Mouse (Mus musculus): ENCODE data around the gene Cpeb3. TPM values are rescaled to one million over a fixed set of nuclear protein-coding genes. Genes with fewer than 3 reads are reported as not detected.

Gene Cpeb3
- total RNA-seq, 1 experiment from 2014 or later: 0.40 TPM

GRCm38 (mm10) chr19:37026408-37026807 lies 182.0 kb downstream of the Cpeb3 start:
- no peak for ATAC-seq (replicated peaks in 1 of 2; ENCODE audit: insufficient read depth in 1 of 2, low FRiP score in 2 of 2, low TSS enrichment in 1 of 2, low read depth in 1 of 2, poor library complexity in 2 of 2, severe bottlenecking in 2 of 2)

GRCm38 (mm10) chr19:37025839-37026319 lies 182.5 kb downstream of the Cpeb3 start:
- ATAC-seq (replicated peaks in 1 of 2; ENCODE audit: insufficient read depth in 1 of 2, low FRiP score in 2 of 2, low TSS enrichment in 1 of 2, low read depth in 1 of 2, poor library complexity in 2 of 2, severe bottlenecking in 2 of 2): no peak

- no peak for ATAC-seq (replicated peaks in 1 of 2; ENCODE audit: insufficient read depth in 1 of 2, low FRiP score in 2 of 2, low TSS enrichment in 1 of 2, low read depth in 1 of 2, poor library complexity in 2 of 2, severe bottlenecking in 2 of 2)
These were observed 186.3 kb downstream of the Cpeb3 start for GRCm38 (mm10) chr19:37022146-37022545.

DNA sequence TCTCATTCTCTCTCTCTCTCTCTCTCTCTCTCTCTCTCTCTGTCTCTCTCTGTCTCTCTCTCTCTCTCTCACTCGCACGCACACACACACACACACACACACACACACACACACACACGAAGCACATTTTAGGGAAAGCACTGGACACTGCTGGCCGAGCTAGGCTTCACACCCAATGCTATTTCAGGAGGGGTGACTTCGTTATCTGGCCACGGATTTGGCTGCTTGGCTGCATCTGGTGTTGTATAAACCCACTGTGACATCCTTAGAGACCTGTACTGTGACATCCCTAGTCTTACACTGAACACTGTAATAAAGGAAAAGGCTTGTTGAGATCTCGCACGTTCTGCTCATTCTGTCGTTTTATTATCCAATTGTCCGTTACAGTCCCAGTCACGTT lies 187.4 kb downstream of the Cpeb3 start:
- ATAC-seq (replicated peaks in 1 of 2; ENCODE audit: insufficient read depth in 1 of 2, low FRiP score in 2 of 2, low TSS enrichment in 1 of 2, low read depth in 1 of 2, poor library complexity in 2 of 2, severe bottlenecking in 2 of 2): no peak

DNA sequence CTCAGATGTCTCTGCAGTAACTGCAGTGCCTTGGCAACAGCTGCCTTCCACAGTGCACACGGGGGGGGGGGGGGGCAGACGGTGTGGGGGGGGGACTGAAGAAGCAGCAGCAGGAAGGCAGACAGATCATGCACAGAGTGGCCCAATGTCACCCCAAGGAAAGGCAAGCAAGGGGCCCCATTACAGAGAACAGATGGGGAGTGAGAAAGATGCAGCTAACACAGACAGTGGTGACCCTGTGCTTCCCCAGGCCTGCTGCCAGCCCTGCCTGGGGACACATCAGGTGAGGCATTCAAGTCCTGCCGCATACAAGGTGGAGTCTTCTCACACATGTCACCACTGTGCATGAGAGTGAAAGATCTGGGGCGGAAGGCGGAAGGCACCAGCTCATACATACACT lies 187.9 kb downstream of the Cpeb3 start:
- no peak for ATAC-seq (replicated peaks in 1 of 2; ENCODE audit: insufficient read depth in 1 of 2, low FRiP score in 2 of 2, low TSS enrichment in 1 of 2, low read depth in 1 of 2, poor library complexity in 2 of 2, severe bottlenecking in 2 of 2)

DNA sequence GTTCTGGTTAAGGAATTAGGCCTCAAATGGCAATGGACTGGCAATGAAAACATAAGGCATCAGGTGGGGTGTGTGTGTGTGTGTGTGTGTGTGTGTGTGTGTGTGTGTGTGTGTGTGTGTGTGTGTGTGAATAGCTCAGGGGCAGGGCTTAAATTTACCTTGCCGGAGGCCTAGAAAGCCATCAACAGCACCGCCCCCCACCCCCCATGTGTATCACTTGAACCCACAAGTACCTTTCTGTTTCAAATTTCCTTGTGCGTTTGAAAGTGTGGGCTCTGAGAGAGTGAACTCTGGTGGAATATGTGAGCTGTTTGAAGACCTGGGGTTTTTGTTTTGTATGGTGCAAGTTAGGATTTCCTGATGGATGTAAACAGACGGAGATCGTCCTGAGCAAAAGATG lies 189.5 kb downstream of the Cpeb3 start:
- no peak for ATAC-seq (replicated peaks in 1 of 2; ENCODE audit: insufficient read depth in 1 of 2, low FRiP score in 2 of 2, low TSS enrichment in 1 of 2, low read depth in 1 of 2, poor library complexity in 2 of 2, severe bottlenecking in 2 of 2)

GRCm38 (mm10) chr19:37018411-37018810 lies 190.0 kb downstream of the Cpeb3 start:
- ATAC-seq (replicated peaks in 1 of 2; ENCODE audit: insufficient read depth in 1 of 2, low FRiP score in 2 of 2, low TSS enrichment in 1 of 2, low read depth in 1 of 2, poor library complexity in 2 of 2, severe bottlenecking in 2 of 2): peak; percentile 62 to 91

DNA sequence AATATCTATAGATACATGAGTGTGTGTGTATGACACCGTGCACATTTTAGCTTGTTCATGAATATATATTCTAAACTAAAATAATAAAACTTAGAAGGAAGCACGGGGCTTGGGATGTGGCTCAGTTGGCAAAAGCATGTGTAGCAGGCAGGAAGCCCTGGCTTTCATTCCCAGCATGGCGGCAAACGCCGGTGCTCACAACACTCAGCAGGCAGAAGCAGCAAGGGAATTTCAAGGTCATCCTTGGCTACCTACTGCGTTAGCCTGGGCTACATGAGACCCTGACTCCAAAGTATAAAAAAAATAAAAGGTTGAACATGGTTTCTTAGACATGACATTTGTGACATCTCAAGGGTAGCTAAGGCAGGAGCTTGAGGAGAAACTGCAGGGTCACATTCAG lies 191.5 kb downstream of the Cpeb3 start:
- ATAC-seq (replicated peaks in 1 of 2; ENCODE audit: insufficient read depth in 1 of 2, low FRiP score in 2 of 2, low TSS enrichment in 1 of 2, low read depth in 1 of 2, poor library complexity in 2 of 2, severe bottlenecking in 2 of 2): no peak

DNA sequence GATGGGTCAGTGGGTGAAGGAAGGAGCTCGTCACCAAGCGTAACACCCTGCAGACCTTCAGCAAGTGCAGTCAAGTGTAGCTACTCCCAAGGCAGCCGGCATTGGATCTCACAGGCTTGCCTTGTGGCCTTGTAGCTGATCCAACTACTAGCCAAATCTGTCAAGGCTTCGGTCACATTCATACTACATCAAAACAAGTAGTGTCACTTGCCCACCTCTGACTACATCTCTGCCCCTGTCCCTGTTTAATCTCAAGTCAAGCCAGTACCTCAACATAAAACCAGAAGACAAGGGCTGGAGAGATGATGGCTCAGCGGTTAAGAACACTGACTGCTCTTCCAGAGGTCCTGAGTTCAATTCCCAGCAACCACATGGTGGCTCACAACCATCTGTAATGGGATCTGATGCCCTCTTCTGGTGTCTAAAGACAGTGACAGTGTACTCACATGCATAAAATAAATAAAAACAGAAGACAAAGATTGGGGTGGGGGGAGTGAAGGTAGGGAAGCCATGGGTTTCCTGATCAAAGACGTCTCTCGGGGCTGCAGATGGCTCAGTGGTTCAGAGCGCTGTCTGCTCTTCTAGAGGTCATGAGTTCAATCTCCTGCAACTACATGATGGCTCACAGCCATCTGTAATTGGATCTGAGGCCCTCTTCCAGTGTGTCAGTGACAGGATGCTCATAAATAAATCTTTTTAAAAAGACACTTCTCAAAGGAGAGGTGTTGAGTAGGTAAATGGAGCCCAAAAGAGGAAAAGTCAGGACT lies 194.0 kb downstream of the Cpeb3 start:
- no peak for ATAC-seq (replicated peaks in 1 of 2; ENCODE audit: insufficient read depth in 1 of 2, low FRiP score in 2 of 2, low TSS enrichment in 1 of 2, low read depth in 1 of 2, poor library complexity in 2 of 2, severe bottlenecking in 2 of 2)

DNA sequence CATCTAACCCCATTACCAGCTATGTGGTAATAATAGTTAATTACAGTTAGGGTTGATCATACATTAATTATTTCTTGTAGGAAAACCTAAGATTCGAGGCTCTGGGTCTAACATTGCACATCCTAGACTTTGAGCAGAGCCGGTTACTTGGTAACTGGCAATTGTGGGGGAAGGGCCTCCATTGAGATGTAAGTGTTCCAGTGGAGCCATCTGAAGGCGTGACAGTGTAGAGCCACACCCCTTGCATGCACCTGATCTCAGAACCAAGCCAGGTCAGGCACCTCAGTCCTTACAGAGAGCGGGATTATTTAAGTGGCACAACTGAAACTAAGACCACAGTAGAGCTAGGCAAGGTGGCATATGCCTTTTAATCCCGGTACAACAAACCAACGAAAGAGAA lies 194.9 kb downstream of the Cpeb3 start:
- ATAC-seq (replicated peaks in 1 of 2; ENCODE audit: insufficient read depth in 1 of 2, low FRiP score in 2 of 2, low TSS enrichment in 1 of 2, low read depth in 1 of 2, poor library complexity in 2 of 2, severe bottlenecking in 2 of 2): no peak

GRCm38 (mm10) chr19:37009878-37010281 lies 198.5 kb downstream of the Cpeb3 start:
- no peak for ATAC-seq (replicated peaks in 1 of 2; ENCODE audit: insufficient read depth in 1 of 2, low FRiP score in 2 of 2, low TSS enrichment in 1 of 2, low read depth in 1 of 2, poor library complexity in 2 of 2, severe bottlenecking in 2 of 2)

DNA sequence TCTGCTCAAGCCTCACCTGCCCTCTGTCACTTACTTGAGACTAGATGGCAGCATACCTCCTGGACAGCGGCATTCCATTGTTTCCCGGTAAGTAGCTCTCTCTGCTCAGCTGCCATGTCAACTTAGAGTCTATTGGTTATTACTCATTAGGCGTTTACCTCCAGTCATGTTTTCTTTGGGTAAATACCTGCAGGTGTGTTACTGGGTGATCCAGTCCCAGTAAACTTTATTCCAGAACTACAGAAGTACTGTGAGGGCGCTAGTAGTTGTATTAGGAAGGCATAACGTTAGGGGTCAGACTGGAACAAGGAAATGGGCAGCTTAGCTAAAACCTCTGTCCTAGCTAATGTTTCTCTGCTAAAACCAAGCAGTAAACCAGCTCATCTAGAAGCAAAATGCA lies 203.8 kb downstream of the Cpeb3 start:
- no peak for ATAC-seq (replicated peaks in 1 of 2; ENCODE audit: insufficient read depth in 1 of 2, low FRiP score in 2 of 2, low TSS enrichment in 1 of 2, low read depth in 1 of 2, poor library complexity in 2 of 2, severe bottlenecking in 2 of 2)

Other genes with a start within 250 kb of the Cpeb3 start
- 72.2 and 97.6 TPM in 2 replicates for gene March5, start 1.1 kb downstream of the Cpeb3 start, total RNA-seq (2017)
- 85.5 and 129 TPM in 2 replicates for gene Ide, start 129.3 kb upstream of the Cpeb3 start, total RNA-seq (2017)
- 133 and 160 TPM in 2 replicates for gene Kif11, start 167.8 kb upstream of the Cpeb3 start, total RNA-seq (2017)
- gene Hhex, start 226.2 kb upstream of the Cpeb3 start, total RNA-seq (2017): 61.1 and 65.7 TPM in 2 replicates